In the genomic region with DNA sequence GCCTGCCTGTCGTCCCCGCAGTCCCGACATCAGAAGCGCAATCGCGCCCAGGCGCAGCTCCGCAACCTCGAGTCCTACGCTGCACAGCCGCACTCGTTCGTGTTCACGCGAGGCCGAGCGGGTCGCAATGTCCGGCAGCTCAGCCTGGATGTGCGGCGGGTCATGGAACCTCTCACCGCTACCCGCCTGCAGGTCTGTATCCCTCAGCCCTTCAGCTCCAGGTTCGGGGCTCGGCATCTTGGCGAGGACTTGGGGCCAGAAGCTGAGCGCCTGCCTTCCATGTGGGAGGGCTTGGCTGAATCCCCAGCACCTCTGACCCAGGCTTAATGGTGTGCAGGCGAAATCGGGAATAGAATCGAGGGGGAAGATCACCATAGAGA, we compare ENCODE assay signal across 8 mouse cellular contexts. TPM values are rescaled to one million over a fixed set of nuclear protein-coding genes. Genes with fewer than 3 reads are reported as not detected.
DNase-seq lines count a peak whose midpoint lies in the region; ATAC-seq and TF ChIP-seq lines count a peak whose summit lies in the region.

No protein-coding gene starts in this region.

- H3K4me3 ChIP-seq in heart, postnatal 0 days (ENCODE audit: low read depth, low read length): peak overlapping the region; percentile 73
- peak overlapping the region; percentile 98 for H3K4me3 ChIP-seq in hindbrain, embryonic 10.5 days
- peak overlapping the region; percentile 90 for H3K4me3 ChIP-seq in midbrain, embryonic 11.5 days (ENCODE audit: low read depth, low read length)

- POLR2A ChIA-PET in Patski (lab: Charles Lee): interaction anchor here (0.7 to 1.1 kb wide), 3 partner anchors 9 to 11 kb away, joined by 3 to 7 read pairs (median 3); no protein-coding TSS in a partner anchor

- CTCF ChIA-PET in Patski (lab: Charles Lee): interaction anchor here (3.2 to 3.7 kb wide), 2 partner anchors 10 kb away, joined by 13 to 17 read pairs; a partner anchor contains a TSS

- TF ChIP-seq CTCF in heart, postnatal 0 days (IDR thresholded peaks at IDR 0.05; ENCODE audit: low read depth): no peak
- TF ChIP-seq CTCF in Patski (IDR thresholded peaks at IDR 0.05): no peak

- in situ Hi-C loops in Patski (cut with MboI; ENCODE audit: low pct_unique_long_range_greater_than_20kb): no loop called here

- peaks cover 38% of the 10 kb centered on the region for H3K36me3 ChIP-seq in heart, postnatal 0 days (replicated peaks; ENCODE audit: control insufficient read depth, insufficient read depth, low read length)
- H3K36me3 ChIP-seq in hindbrain, embryonic 10.5 days: peaks cover 43% of the 10 kb centered on the region
- peaks cover 20% of the 10 kb centered on the region for H3K36me3 ChIP-seq in midbrain, embryonic 11.5 days (ENCODE audit: control insufficient read depth, insufficient read depth, low read length)

- H3K27ac ChIP-seq in heart, postnatal 0 days (ENCODE audit: low read depth): peak overlapping the region; percentile 93
- peak overlapping the region; percentile 94 for H3K27ac ChIP-seq in hindbrain, embryonic 10.5 days
- no peak overlapping the region; the same call in 1 of the 2 replicates for H3K27ac ChIP-seq in midbrain, embryonic 11.5 days (ENCODE audit: low read depth, low read length)

- ATAC-seq in heart, postnatal 0 days (ENCODE audit: insufficient read depth, low read depth): peak; percentile 34
- peak; percentile 55 for ATAC-seq in Patski
- no peak; the same call in 1 of the 2 replicates for ATAC-seq in midbrain, embryonic 11.5 days (ENCODE audit: low FRiP score)

- H3K27me3 ChIP-seq in heart, postnatal 0 days (ENCODE audit: control insufficient read depth, insufficient read depth, low read length): no peaks in the 10 kb centered on the region
- H3K27me3 ChIP-seq in Patski: no peaks in the 10 kb centered on the region
- H3K27me3 ChIP-seq in hindbrain, embryonic 10.5 days (ENCODE audit: insufficient read depth, poor library complexity, severe bottlenecking): no peaks in the 10 kb centered on the region
- H3K27me3 ChIP-seq in midbrain, embryonic 11.5 days (ENCODE audit: control insufficient read depth, insufficient read depth, low read length): no peaks in the 10 kb centered on the region

- under 1% methylated on average over 30 of the region's 30 CpGs for WGBS in heart, postnatal 0 days
- WGBS in hindbrain, embryonic 10.5 days: under 1% methylated on average over 30 of the region's 30 CpGs
- under 1% methylated on average over 30 of the region's 30 CpGs for WGBS in midbrain, embryonic 11.5 days

- peak overlapping the region; percentile 78 for H3K9ac ChIP-seq in heart, postnatal 0 days (replicated peaks; ENCODE audit: low read depth, low read length)
- H3K9ac ChIP-seq in midbrain, embryonic 11.5 days (ENCODE audit: low read length): peak overlapping the region; percentile 91

- no peak for DNase-seq in heart, postnatal 0 days (ENCODE audit: low spot score)
- DNase-seq in heart, adult 8-10 months (ENCODE audit: low spot score): no peak
- DNase-seq in Patski (ENCODE audit: low read depth, low spot score): no peak
- no peak for DNase-seq in hindbrain, embryonic 10.5 days (ENCODE audit: low spot score)
- peak; percentile 95 for DNase-seq in midbrain, embryonic 11.5 days (ENCODE audit: low spot score, missing footprints)
- DNase-seq in urinary bladder, adult 2 months (ENCODE audit: low spot score): no peak
- DNase-seq in urinary bladder, postnatal 10 days (ENCODE audit: low spot score): no peak
- no peak for DNase-seq in lung, postnatal 4 days

- peak overlapping the region; percentile 96 for H3K4me2 ChIP-seq in heart, postnatal 0 days (ENCODE audit: low read depth, low read length)
- H3K4me2 ChIP-seq in midbrain, embryonic 11.5 days: peak overlapping the region; percentile 68

- no peaks in the 10 kb centered on the region for H3K9me3 ChIP-seq in heart, postnatal 0 days (replicated peaks; ENCODE audit: control insufficient read depth, low read length)
- H3K9me3 ChIP-seq in hindbrain, embryonic 10.5 days: 0 out of 2 replicates have a peak, but pooled peaks cover 6% of the 10 kb centered on the region
- H3K9me3 ChIP-seq in midbrain, embryonic 11.5 days (ENCODE audit: control insufficient read depth, low read length): no peaks in the 10 kb centered on the region

- H3K4me1 ChIP-seq in heart, postnatal 0 days (ENCODE audit: control insufficient read depth, insufficient read depth): peaks cover 3% of the 10 kb centered on the region; the same call in 1 of the 2 replicates
- H3K4me1 ChIP-seq in hindbrain, embryonic 10.5 days (replicated peaks): peaks cover 15% of the 10 kb centered on the region
- H3K4me1 ChIP-seq in midbrain, embryonic 11.5 days (ENCODE audit: control insufficient read depth, insufficient read depth, low read length): peaks cover 4% of the 10 kb centered on the region; the same call in 1 of the 2 replicates

- no peak for TF ChIP-seq EP300 in heart, postnatal 0 days (IDR thresholded peaks at IDR 0.05; ENCODE audit: low read depth)

RNA-seq across cellular contexts. Expression of a gene that starts 0.4 kb away (rescaled TPM):
- 17.4 and 21.2 TPM in 2 replicates for total RNA-seq in heart, postnatal 0 days (2014; rRNA removed; ENCODE audit: low replicate concordance)
- polyA plus RNA-seq in heart, postnatal 0 days (2015; fragmentation: Nextera tagmentation; extraction: Ambion mirVana): 15.2 and 16.9 TPM in 2 replicates
- total RNA-seq in heart, adult 8-10 months (2022): 1 to 10 TPM; 7.0 to 7.4 (median 7.1) TPM
- polyA plus RNA-seq in Patski (2021): 42.2 TPM
- 80.1 and 87.3 TPM in 2 replicates for polyA plus RNA-seq in hindbrain, embryonic 10.5 days (2016; fragmentation: Nextera tagmentation; extraction: Ambion mirVana)
- 52.3 and 57.1 TPM in 2 replicates for polyA plus RNA-seq in midbrain, embryonic 11.5 days (2014; fragmentation: Nextera tagmentation; extraction: Ambion mirVana)
- 38.7 and 59.6 TPM in 2 replicates for polyA plus RNA-seq in urinary bladder, adult 2 months (2012; rRNA removed)

RNA-seq across cellular contexts. Expression of a gene that starts 8.8 kb away (rescaled TPM):
- total RNA-seq in heart, postnatal 0 days (2014; rRNA removed; ENCODE audit: low replicate concordance): 0.43 TPM in 1 of 2 replicates, not detected in the other
- 2.0 and 2.3 TPM in 2 replicates for polyA plus RNA-seq in heart, postnatal 0 days (2015; fragmentation: Nextera tagmentation; extraction: Ambion mirVana)
- 1 to 10 TPM; 3.7 to 5.7 (median 4.8) TPM for total RNA-seq in heart, adult 8-10 months (2022)
- polyA plus RNA-seq in Patski (2021): 1.8 TPM
- polyA plus RNA-seq in hindbrain, embryonic 10.5 days (2016; fragmentation: Nextera tagmentation; extraction: Ambion mirVana): 5.5 and 7.0 TPM in 2 replicates
- 5.0 and 6.1 TPM in 2 replicates for polyA plus RNA-seq in midbrain, embryonic 11.5 days (2014; fragmentation: Nextera tagmentation; extraction: Ambion mirVana)
- polyA plus RNA-seq in urinary bladder, adult 2 months (2012; rRNA removed): 6.8 and 7.0 TPM in 2 replicates

RNA-seq across cellular contexts. Expression of a gene that starts 10.0 kb away (rescaled TPM):
- 74.5 and 86.8 TPM in 2 replicates for total RNA-seq in heart, postnatal 0 days (2014; rRNA removed; ENCODE audit: low replicate concordance)
- polyA plus RNA-seq in heart, postnatal 0 days (2015; fragmentation: Nextera tagmentation; extraction: Ambion mirVana): 161 and 172 TPM in 2 replicates
- 100 to 1,000 TPM; 106 to 121 (median 110) TPM for total RNA-seq in heart, adult 8-10 months (2022)
- 172 TPM for polyA plus RNA-seq in Patski (2021)
- polyA plus RNA-seq in hindbrain, embryonic 10.5 days (2016; fragmentation: Nextera tagmentation; extraction: Ambion mirVana): 406 and 412 TPM in 2 replicates
- polyA plus RNA-seq in midbrain, embryonic 11.5 days (2014; fragmentation: Nextera tagmentation; extraction: Ambion mirVana): 348 and 354 TPM in 2 replicates
- 136 and 141 TPM in 2 replicates for polyA plus RNA-seq in urinary bladder, adult 2 months (2012; rRNA removed)

RNA-seq across cellular contexts. Expression of a gene that starts 19.9 kb away (rescaled TPM):
- 4.0 and 6.8 TPM in 2 replicates for total RNA-seq in heart, postnatal 0 days (2014; rRNA removed; ENCODE audit: low replicate concordance)
- 4.9 and 5.3 TPM in 2 replicates for polyA plus RNA-seq in heart, postnatal 0 days (2015; fragmentation: Nextera tagmentation; extraction: Ambion mirVana)
- total RNA-seq in heart, adult 8-10 months (2022): 1 to 10 TPM; 3.4 to 6.0 (median 4.8) TPM
- 0.09 TPM for polyA plus RNA-seq in Patski (2021)
- polyA plus RNA-seq in hindbrain, embryonic 10.5 days (2016; fragmentation: Nextera tagmentation; extraction: Ambion mirVana): 0.85 and 1.4 TPM in 2 replicates
- polyA plus RNA-seq in midbrain, embryonic 11.5 days (2014; fragmentation: Nextera tagmentation; extraction: Ambion mirVana): 0.45 and 0.66 TPM in 2 replicates
- 59.3 and 71.9 TPM in 2 replicates for polyA plus RNA-seq in urinary bladder, adult 2 months (2012; rRNA removed)
